8 mouse cellular contexts compared by ENCODE assay signal in genomic region chr2:113847678-113848244, GRCm38 (mm10). TPM values are rescaled to one million over a fixed set of nuclear protein-coding genes. Genes with fewer than 3 reads are reported as not detected.
DNase-seq lines count a peak whose midpoint lies in the region; ATAC-seq and TF ChIP-seq lines count a peak whose summit lies in the region.

No protein-coding gene starts in this region.

- no peak for ATAC-seq in G1E (ENCODE audit: extremely low read depth, insufficient number of reproducible peaks, low FRiP score, poor library complexity, severe bottlenecking)
- ATAC-seq in monocyte, adult 5-6 weeks (replicated peaks; ENCODE audit: insufficient number of reproducible peaks, low FRiP score, low TSS enrichment, poor library complexity, severe bottlenecking) = peak; percentile 28; the same call in 1 of the 2 replicates

- H3K27me3 ChIP-seq in G1E (ENCODE audit: insufficient read depth, low read length) = no peaks in the 10 kb centered on the region
- H3K27me3 ChIP-seq in erythroblast, embryonic 14.5 days (ENCODE audit: control insufficient read depth) = peaks cover 3% of the 10 kb centered on the region

- H3K36me3 ChIP-seq in G1E (replicated peaks) = peaks cover 32% of the 10 kb centered on the region
- H3K36me3 ChIP-seq in erythroblast, embryonic 14.5 days (ENCODE audit: control insufficient read depth) = peaks cover 43% of the 10 kb centered on the region

- peak overlapping the region; percentile 90 for H3K4me3 ChIP-seq in G1E (ENCODE audit: low read depth, low read length)
- H3K4me3 ChIP-seq in erythroblast, embryonic 14.5 days (replicated peaks) = peak overlapping the region; percentile 78

- TF ChIP-seq CTCF in G1E (IDR thresholded peaks at IDR 0.05; ENCODE audit: low read depth, low read length) = no peak

- peak; percentile 17 for DNase-seq in kidney, adult 18-20 months
- no peak for DNase-seq in kidney, adult 8-10 months
- no peak for DNase-seq in G1E (ENCODE audit: low spot score)
- peak; percentile 34 for DNase-seq in kidney, postnatal 10 days
- no peak for DNase-seq in ovary, adult 18-20 months (ENCODE audit: low spot score)
- DNase-seq in layer of hippocampus, adult 8-10 months (ENCODE audit: low spot score in 2 of 2) = no peak

- H3K4me1 ChIP-seq in G1E (ENCODE audit: insufficient read depth, low read depth, low read length) = peaks cover 37% of the 10 kb centered on the region
- H3K4me1 ChIP-seq in erythroblast, embryonic 14.5 days (ENCODE audit: control insufficient read depth) = peaks cover 33% of the 10 kb centered on the region

- H3K9me3 ChIP-seq in G1E (replicated peaks) = no peaks in the 10 kb centered on the region
- H3K9me3 ChIP-seq in erythroblast, embryonic 14.5 days (ENCODE audit: control insufficient read depth, low read length) = no peaks in the 10 kb centered on the region

RNA-seq across cellular contexts. Expression of gene Arhgap11a, which starts 0.7 kb away (rescaled TPM):
- total RNA-seq in G1E (2014; fragmentation: Nextera tagmentation) = 81.4 and 85.7 TPM in 2 replicates
- total RNA-seq in G1E (2017) = 37.9 and 50.5 TPM in 2 replicates
- polyA plus RNA-seq in G1E (2012) = 15.9 and 19.0 TPM in 2 replicates
- polyA plus RNA-seq in erythroblast, embryonic 14.5 days (2012) = 1.5 and 1.9 TPM in 2 replicates
- 15.0 to 18.9 TPM (median 18.4 TPM) in 3 replicates for total RNA-seq in monocyte, adult 5-6 weeks (2017)
- total RNA-seq in layer of hippocampus, adult 8-10 months (2022) = 1 to 10 TPM; 1.1 to 3.3 (median 2.5) TPM

RNA-seq across cellular contexts. Expression of gene Scg5, which starts 18.8 kb away (rescaled TPM):
- total RNA-seq in G1E (2014; fragmentation: Nextera tagmentation) = 4.2 TPM in 1 of 2 replicates, not detected in the other
- 0.27 and 1.7 TPM in 2 replicates for total RNA-seq in G1E (2017)
- not detected in 2 replicates for polyA plus RNA-seq in G1E (2012)
- polyA plus RNA-seq in erythroblast, embryonic 14.5 days (2012) = 0.14 TPM in 1 of 2 replicates, not detected in the other
- 3.2 TPM in 1 of 3 replicates, not detected in the others for total RNA-seq in monocyte, adult 5-6 weeks (2017)
- 100 to 1,000 TPM; 368 to 431 (median 406) TPM for total RNA-seq in layer of hippocampus, adult 8-10 months (2022)

Comparison
In these comparisons a context has a peak if more than half of its experiments do, and no peak if none do; other contexts are left out.
1. DNase-seq: peak in kidney, adult 18-20 months (single experiment) and kidney, postnatal 10 days (single experiment); none in kidney, adult 8-10 months (0 of 2), G1E (single experiment), ovary, adult 18-20 months (single experiment) and layer of hippocampus, adult 8-10 months (0 of 2).
2. RNA of gene Scg5, which starts 18.8 kb away (total RNA-seq): 368 to 431 TPM in layer of hippocampus, adult 8-10 months; 3.2 TPM in monocyte, adult 5-6 weeks and 0.27 to 4.2 TPM in G1E; every median in the first group is over 10 times any median in the second.